Mouse (Mus musculus): ENCODE results near the gene Tiam2.
A peak's percentile ranks its signal among the peaks of the same experiment; 100 is the strongest.

Tiam2 gene

DNA sequence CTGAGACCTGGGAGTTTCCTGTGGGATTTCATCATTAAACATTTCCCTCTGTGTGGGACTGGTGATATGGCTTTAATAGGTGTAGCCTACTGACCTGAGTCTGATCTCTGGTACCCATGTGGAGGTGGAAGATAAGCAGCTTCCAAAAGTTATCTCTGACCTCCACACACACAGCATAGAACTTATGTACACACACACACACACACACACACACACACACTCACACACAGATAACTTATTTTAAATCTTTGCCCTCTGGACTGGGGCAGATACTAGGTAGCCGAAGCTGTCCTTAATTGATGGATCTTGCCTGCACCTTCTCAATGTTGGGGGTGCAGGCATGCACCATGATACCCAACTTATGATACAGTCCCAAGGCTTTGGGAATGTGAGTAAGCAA lies 108.9 kb downstream of the Tiam2 start:
- Histone ChIP-seq H3K27me3 (ENCODE audit: control insufficient read depth, insufficient read depth, low read length, poor library complexity, severe bottlenecking) (no peaks in the 10 kb centered on the region), H3K36me3 (ENCODE audit: control insufficient read depth, insufficient read depth, low read length, poor library complexity, severe bottlenecking) (no peaks in the 10 kb centered on the region)
- no peak for DNase-seq (ENCODE audit: low read depth, low spot score)

- Histone ChIP-seq H3K27me3 (ENCODE audit: control insufficient read depth, insufficient read depth, low read length, poor library complexity, severe bottlenecking) (no peaks in the 10 kb centered on the region), H3K36me3 (ENCODE audit: control insufficient read depth, insufficient read depth, low read length, poor library complexity, severe bottlenecking) (no peaks in the 10 kb centered on the region)
- DNase-seq (ENCODE audit: low read depth, low spot score), result no peak
Observed at GRCm38 (mm10) chr17:3436841-3437515, 110.6 kb downstream of the Tiam2 start.

- Histone ChIP-seq H3K36me3 (ENCODE audit: control insufficient read depth, insufficient read depth, low read length, poor library complexity, severe bottlenecking) (no peaks in the 10 kb centered on the region), H3K27me3 (ENCODE audit: control insufficient read depth, insufficient read depth, low read length, poor library complexity, severe bottlenecking) (no peaks in the 10 kb centered on the region)
- DNase-seq (ENCODE audit: low read depth, low spot score), result no peak
Observed at GRCm38 (mm10) chr17:3442526-3443401, 116.4 kb downstream of the Tiam2 start.

- Histone ChIP-seq H3K36me3 (ENCODE audit: control insufficient read depth, insufficient read depth, low read length, poor library complexity, severe bottlenecking) (no peaks in the 10 kb centered on the region), H3K27me3 (ENCODE audit: control insufficient read depth, insufficient read depth, low read length, poor library complexity, severe bottlenecking) (no peaks in the 10 kb centered on the region)
- peak; percentile 38 for DNase-seq (ENCODE audit: low read depth, low spot score)
Observed at GRCm38 (mm10) chr17:3446191-3446950, 120.0 kb downstream of the Tiam2 start.

DNA sequence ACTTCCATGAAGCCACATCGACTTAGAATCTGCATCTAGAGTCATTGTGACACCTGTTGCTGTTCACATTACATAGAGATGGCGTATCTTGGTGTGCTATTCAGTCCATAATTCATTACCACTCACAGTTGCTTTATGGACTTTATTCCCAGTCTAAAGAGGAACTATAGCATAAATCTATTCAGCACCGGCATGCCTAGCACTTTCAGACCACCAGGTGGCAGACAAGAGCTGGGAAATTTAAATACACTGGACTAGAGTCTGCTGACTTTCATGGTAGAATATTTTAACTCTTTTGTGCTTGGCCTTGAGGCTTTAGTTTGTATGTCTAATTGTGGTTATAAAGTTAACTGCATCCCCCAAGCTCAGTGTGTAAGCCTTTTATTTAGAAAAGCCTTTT lies 122.4 kb downstream of the Tiam2 start:
- DNase-seq (ENCODE audit: low read depth, low spot score), result peak; percentile 83
- Histone ChIP-seq H3K36me3 (ENCODE audit: control insufficient read depth, insufficient read depth, low read length, poor library complexity, severe bottlenecking) (no peaks in the 10 kb centered on the region), H3K27me3 (ENCODE audit: control insufficient read depth, insufficient read depth, low read length, poor library complexity, severe bottlenecking) (no peaks in the 10 kb centered on the region)

DNA sequence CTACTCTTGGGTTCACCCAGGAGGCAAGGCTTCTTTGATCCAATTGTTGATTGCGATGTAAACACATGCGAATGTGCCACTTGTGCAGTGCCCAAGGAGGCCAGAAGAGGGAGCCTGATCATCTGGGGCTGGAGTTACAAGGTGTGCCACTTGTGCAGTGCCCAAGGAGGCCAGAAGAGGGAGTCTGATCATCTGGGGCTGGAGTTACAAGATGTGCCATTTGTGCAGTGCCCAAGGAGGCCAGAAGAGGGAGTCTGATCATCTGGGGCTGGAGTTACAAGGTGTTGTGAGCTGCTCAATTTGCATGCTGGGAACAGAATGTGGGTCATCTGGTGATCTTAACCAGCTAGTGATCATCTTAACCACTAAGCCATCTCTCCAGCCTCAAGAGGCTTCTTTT lies 124.7 kb downstream of the Tiam2 start:
- Histone ChIP-seq H3K27me3 (ENCODE audit: control insufficient read depth, insufficient read depth, low read length, poor library complexity, severe bottlenecking) (no peaks in the 10 kb centered on the region), H3K36me3 (ENCODE audit: control insufficient read depth, insufficient read depth, low read length, poor library complexity, severe bottlenecking) (no peaks in the 10 kb centered on the region)
- peak; percentile 86 for DNase-seq (ENCODE audit: low read depth, low spot score)

GRCm38 (mm10) chr17:3452571-3453311 lies 126.4 kb downstream of the Tiam2 start:
- Histone ChIP-seq H3K36me3 (ENCODE audit: control insufficient read depth, insufficient read depth, low read length, poor library complexity, severe bottlenecking) (no peaks in the 10 kb centered on the region), H3K27me3 (ENCODE audit: control insufficient read depth, insufficient read depth, low read length, poor library complexity, severe bottlenecking) (no peaks in the 10 kb centered on the region)
- no peak for DNase-seq (ENCODE audit: low read depth, low spot score)

- Histone ChIP-seq H3K36me3 (ENCODE audit: control insufficient read depth, insufficient read depth, low read length, poor library complexity, severe bottlenecking) (no peaks in the 10 kb centered on the region), H3K27me3 (ENCODE audit: control insufficient read depth, insufficient read depth, low read length, poor library complexity, severe bottlenecking) (no peaks in the 10 kb centered on the region)
- DNase-seq (ENCODE audit: low read depth, low spot score), result no peak
Observed at GRCm38 (mm10) chr17:3453946-3454345, 127.6 kb downstream of the Tiam2 start.

DNA sequence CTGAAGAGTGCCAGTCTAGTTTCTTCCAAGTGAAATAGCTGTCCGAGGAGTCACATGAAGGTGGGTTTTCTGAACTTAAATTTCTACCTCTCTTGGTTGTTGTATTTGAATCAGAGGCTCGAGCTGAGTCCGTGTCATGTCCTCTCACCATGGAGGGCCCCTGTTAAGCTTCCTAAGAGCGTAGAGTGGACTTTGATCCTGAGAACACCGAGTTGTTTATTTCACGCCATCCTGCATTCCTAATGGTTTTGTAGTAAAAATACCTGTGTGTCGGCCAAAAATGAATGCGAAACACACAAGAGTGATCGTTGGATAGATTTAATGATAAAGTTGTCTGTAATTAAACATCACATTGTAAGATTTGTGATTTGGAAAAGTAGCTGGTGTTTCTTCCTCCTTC lies 128.5 kb downstream of the Tiam2 start:
- H3K27me3 ChIP-seq (ENCODE audit: control insufficient read depth, insufficient read depth, low read length, poor library complexity, severe bottlenecking), result no peaks in the 10 kb centered on the region
- DNase-seq (ENCODE audit: low read depth, low spot score), result no peak
- no peaks in the 10 kb centered on the region for H3K36me3 ChIP-seq (ENCODE audit: control insufficient read depth, insufficient read depth, low read length, poor library complexity, severe bottlenecking)

DNA sequence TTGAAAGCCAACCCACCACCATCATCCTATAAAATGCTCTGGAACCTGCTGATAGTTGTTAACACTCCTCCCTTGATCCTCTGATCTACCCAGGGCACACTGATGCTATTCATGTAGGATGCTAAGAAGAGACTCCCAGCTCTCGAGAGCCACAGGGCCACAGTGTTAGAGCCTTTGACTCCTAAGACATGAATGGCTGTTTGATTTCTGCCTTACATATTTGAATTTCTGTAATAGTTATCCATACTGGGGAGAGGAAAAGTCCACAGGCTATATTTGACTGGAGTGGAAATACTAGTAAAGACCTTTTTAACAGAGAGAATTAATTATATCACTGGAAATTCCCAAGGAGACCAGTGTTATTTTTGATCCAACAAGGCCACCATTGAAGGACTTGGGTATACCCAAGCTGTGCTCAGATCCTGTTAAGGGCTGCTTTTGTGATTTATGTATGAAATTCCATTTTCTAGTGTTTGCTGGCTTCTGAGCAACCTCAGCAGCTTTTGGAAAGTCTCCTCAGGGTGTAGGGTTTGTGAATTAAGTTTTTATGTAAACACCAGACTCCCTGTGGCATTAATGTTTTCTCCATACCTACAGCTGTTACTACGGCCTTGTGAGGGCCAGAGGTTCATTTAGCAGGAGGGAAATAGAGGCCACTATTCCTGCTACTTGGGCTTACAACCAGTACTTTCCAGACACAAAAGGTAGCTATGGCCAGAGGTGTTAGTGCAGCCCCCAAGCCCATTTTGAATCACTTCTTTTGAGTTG lies 131.7 kb downstream of the Tiam2 start:
- H3K27me3 ChIP-seq (ENCODE audit: control insufficient read depth, insufficient read depth, low read length, poor library complexity, severe bottlenecking), result no peaks in the 10 kb centered on the region
- H3K36me3 ChIP-seq (ENCODE audit: control insufficient read depth, insufficient read depth, low read length, poor library complexity, severe bottlenecking), result no peaks in the 10 kb centered on the region
- DNase-seq (ENCODE audit: low read depth, low spot score), result no peak

DNA sequence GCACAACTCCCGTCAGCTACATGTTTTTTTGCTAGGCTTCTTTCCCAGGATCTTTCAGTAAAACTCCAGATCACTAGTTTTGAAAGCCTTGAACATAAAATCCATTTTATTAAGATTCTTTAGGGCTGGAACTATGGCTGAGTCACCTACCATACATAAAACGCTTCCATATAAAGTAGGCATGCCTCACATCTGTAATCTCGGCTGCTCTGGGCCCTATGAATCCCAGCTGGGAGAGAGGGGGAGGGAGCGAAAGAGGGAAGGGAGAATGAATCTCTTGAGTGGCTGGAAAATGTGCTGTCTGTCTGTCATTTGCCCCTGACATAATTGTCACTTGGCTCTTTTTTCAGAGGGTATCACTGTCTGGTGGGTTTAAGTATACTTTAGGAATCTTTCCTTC lies 139.5 kb downstream of the Tiam2 start:
- no peaks in the 10 kb centered on the region for H3K27me3 ChIP-seq (ENCODE audit: control insufficient read depth, insufficient read depth, low read length, poor library complexity, severe bottlenecking)
- no peaks in the 10 kb centered on the region for H3K36me3 ChIP-seq (ENCODE audit: control insufficient read depth, insufficient read depth, low read length, poor library complexity, severe bottlenecking)
- no peak for DNase-seq (ENCODE audit: low read depth, low spot score)

DNA sequence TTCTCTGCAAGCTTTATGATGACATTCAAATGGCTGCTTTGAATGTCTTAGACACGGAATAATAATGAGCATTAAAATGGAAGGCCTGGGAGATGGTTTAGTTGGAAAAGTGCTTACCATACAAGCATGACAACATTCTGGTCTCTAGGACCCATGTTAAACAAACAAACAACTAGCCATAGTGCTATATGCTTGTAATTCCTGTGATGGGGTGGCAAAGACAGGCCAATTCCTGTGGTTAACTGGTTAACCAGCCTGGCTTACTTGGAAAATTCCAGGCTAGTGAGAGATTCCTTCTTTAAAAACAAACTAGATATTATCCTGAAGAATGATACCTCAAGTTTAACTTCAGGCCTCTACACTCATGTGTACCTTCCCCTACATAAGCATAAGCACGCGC lies 140.3 kb downstream of the Tiam2 start:
- Histone ChIP-seq H3K36me3 (ENCODE audit: control insufficient read depth, insufficient read depth, low read length, poor library complexity, severe bottlenecking) (no peaks in the 10 kb centered on the region), H3K27me3 (ENCODE audit: control insufficient read depth, insufficient read depth, low read length, poor library complexity, severe bottlenecking) (no peaks in the 10 kb centered on the region)
- no peak for DNase-seq (ENCODE audit: low read depth, low spot score)

DNA sequence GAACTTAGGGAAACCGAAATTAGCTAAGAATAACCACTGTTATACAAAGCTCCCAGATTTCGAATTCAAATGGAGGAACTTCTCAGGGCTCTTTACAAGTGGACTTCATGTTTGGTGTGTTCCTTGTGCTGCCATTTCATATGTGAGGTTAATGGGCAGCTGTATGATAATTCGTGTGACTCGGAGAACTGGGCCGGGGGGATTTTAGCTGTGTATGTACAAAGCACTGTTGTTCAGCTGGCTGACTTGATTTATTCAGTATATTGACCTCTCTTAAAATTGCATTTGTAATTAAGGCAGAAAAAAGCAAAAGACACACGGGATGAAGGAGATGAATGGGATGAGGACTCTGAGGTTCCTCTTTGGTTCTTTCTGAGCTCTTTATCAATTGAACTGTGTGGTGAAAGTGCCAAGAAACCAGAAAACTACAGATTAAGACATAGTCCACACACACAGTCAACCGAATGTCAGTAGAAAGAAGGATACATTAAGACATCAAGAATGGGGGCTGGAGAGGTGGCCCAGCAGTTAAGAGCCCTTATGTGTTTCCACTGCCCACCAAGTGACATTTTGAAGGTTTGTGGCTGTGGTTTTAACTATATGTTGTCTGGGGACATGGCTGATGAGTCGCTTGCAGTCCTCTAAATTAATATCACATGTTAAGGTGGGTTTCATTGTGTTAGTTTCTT lies 141.4 kb downstream of the Tiam2 start:
- no peak for DNase-seq (ENCODE audit: low read depth, low spot score)
- Histone ChIP-seq H3K36me3 (ENCODE audit: control insufficient read depth, insufficient read depth, low read length, poor library complexity, severe bottlenecking) (no peaks in the 10 kb centered on the region), H3K27me3 (ENCODE audit: control insufficient read depth, insufficient read depth, low read length, poor library complexity, severe bottlenecking) (no peaks in the 10 kb centered on the region)

All from splenic B cell, adult 2 months (primary cell).